Mouse (Mus musculus): ENCODE results near the gene Ywhab. TPM values are rescaled to one million over a fixed set of nuclear protein-coding genes. Genes with fewer than 3 reads are reported as not detected.

Gene Ywhab
- polyA plus RNA-seq, 1 experiment from 2014 or later = 300 TPM

- peak; percentile 79 for ATAC-seq (ENCODE audit: low FRiP score, low TSS enrichment)
- 77% methylated on average over 8 of the region's 8 CpGs for whole genome bisulfite sequencing
- H3K4me3 ChIP-seq (ENCODE audit: low read length) = no peak overlapping the region
- no peaks in the 10 kb centered on the region for H3K9me3 ChIP-seq (ENCODE audit: low read length)
- no peaks in the 10 kb centered on the region for H3K27me3 ChIP-seq (ENCODE audit: insufficient read depth, low read length)
- H3K4me2 ChIP-seq (replicated peaks; ENCODE audit: low read depth, low read length) = no peak overlapping the region
- no peak overlapping the region for H3K9ac ChIP-seq (replicated peaks; ENCODE audit: low read length)
- peak overlapping the region; percentile 39; the same call in 1 of the 2 replicates for H3K27ac ChIP-seq (ENCODE audit: low read length)
- peaks cover 77% of the 10 kb centered on the region for H3K36me3 ChIP-seq (ENCODE audit: insufficient read depth, low read length)
- no peaks in the 10 kb centered on the region for H3K4me1 ChIP-seq (ENCODE audit: insufficient read depth, low read length)
Observed at GRCm38 (mm10) chr2:164059634-164060235, 65.0 kb downstream of the Ywhab start.

Other genes starting within 250 kb of the Ywhab start
- gene Ada, start 244.7 kb upstream of the Ywhab start, polyA plus RNA-seq (2015; fragmentation: Nextera tagmentation; extraction: Ambion mirVana) = 11.7 and 13.3 TPM in 2 replicates
- 0.23 and 0.39 TPM in 2 replicates for gene Ccn5, start 174.1 kb upstream of the Ywhab start, polyA plus RNA-seq (2015; fragmentation: Nextera tagmentation; extraction: Ambion mirVana)
- not detected in 2 replicates for gene Kcnk15, start 141.3 kb upstream of the Ywhab start, polyA plus RNA-seq (2015; fragmentation: Nextera tagmentation; extraction: Ambion mirVana)
- 0.37 and 0.79 TPM in 2 replicates for gene Rims4, start 76.3 kb upstream of the Ywhab start, polyA plus RNA-seq (2015; fragmentation: Nextera tagmentation; extraction: Ambion mirVana)
- 1.7 and 1.8 TPM in 2 replicates for gene Pabpc1l, start 30.5 kb downstream of the Ywhab start, polyA plus RNA-seq (2015; fragmentation: Nextera tagmentation; extraction: Ambion mirVana)
- 22.8 and 25.2 TPM in 2 replicates for gene Stk4, start 75.4 kb downstream of the Ywhab start, polyA plus RNA-seq (2015; fragmentation: Nextera tagmentation; extraction: Ambion mirVana)
- gene Tomm34, start 76.2 kb downstream of the Ywhab start, polyA plus RNA-seq (2015; fragmentation: Nextera tagmentation; extraction: Ambion mirVana) = 66.5 and 70.0 TPM in 2 replicates
- 0.21 and 0.25 TPM in 2 replicates for gene Kcns1, start 176.2 kb downstream of the Ywhab start, polyA plus RNA-seq (2015; fragmentation: Nextera tagmentation; extraction: Ambion mirVana)
- gene Wfdc5, start 187.8 kb downstream of the Ywhab start, polyA plus RNA-seq (2015; fragmentation: Nextera tagmentation; extraction: Ambion mirVana) = not detected in 2 replicates
- gene Wfdc12, start 195.6 kb downstream of the Ywhab start, polyA plus RNA-seq (2015; fragmentation: Nextera tagmentation; extraction: Ambion mirVana) = not detected in 2 replicates
- gene Wfdc15a, start 205.2 kb downstream of the Ywhab start, polyA plus RNA-seq (2015; fragmentation: Nextera tagmentation; extraction: Ambion mirVana) = not detected in 2 replicates
- 98.1 and 100 TPM in 2 replicates for gene Wfdc15b, start 226.7 kb downstream of the Ywhab start, polyA plus RNA-seq (2015; fragmentation: Nextera tagmentation; extraction: Ambion mirVana)
- not detected in 2 replicates for gene Svs2, start 243.5 kb downstream of the Ywhab start, polyA plus RNA-seq (2015; fragmentation: Nextera tagmentation; extraction: Ambion mirVana)